Mouse (Mus musculus) lung, postnatal 0 days (tissue): Measurements from ENCODE around the gene Map4k5. TPM values are rescaled to one million over a fixed set of nuclear protein-coding genes. Genes with fewer than 3 reads are reported as not detected.

ENCODE experiments used
- ATAC-seq: fragments of 200-750 bp; cut with Nextera tagmentation; 2 replicates; pipeline ENCODE4 v1.8.0; 2017; ENCODE audit warnings: moderate library complexity
- DNase-seq: peaks from one replicate; pipeline ENCODE4 v3.0.0-alpha.2; 2016; ENCODE audit warnings: low spot score
- H3K27ac ChIP-seq: fragments of 300-500 bp; sonication (generic); 2 replicates; pipeline ENCODE4 v1.5.1; 2014; ENCODE audit warnings: antibody characterized with exemption, mild to moderate bottlenecking, low read length, mixed read lengths
- H3K27me3 ChIP-seq: fragments of 300-500 bp; sonication (generic); replicated peaks from 2 replicates; pipeline ENCODE4 v1.6.1; 2014; ENCODE audit warnings: low read length, mixed read lengths; ENCODE audit not compliant: insufficient read depth
- H3K36me3 ChIP-seq: fragments of 300-500 bp; sonication (generic); 2 replicates; pipeline ENCODE4 v1.6.1; 2014; ENCODE audit warnings: low read length, mixed read lengths; ENCODE audit not compliant: insufficient read depth
- H3K4me1 ChIP-seq: fragments of 300-500 bp; sonication (generic); 2 replicates; pipeline ENCODE4 v1.6.1; 2014; ENCODE audit warnings: antibody characterized with exemption, low read depth, low read length, mixed read lengths; ENCODE audit not compliant: insufficient read depth
- H3K4me2 ChIP-seq: fragments of 300-500 bp; sonication (generic); replicated peaks from 2 replicates; pipeline ENCODE4 v1.6.1; 2014; ENCODE audit warnings: low read depth, mild to moderate bottlenecking, low read length, moderate library complexity, mixed read lengths
- H3K4me3 ChIP-seq: fragments of 300-500 bp; sonication (generic); 2 replicates; pipeline ENCODE4 v1.5.1; 2014; ENCODE audit warnings: low read depth, low read length
- H3K9ac ChIP-seq: fragments of 300-500 bp; sonication (generic); replicated peaks from 2 replicates; pipeline ENCODE4 v1.6.1; 2014; ENCODE audit warnings: low read depth, mild to moderate bottlenecking
- H3K9me3 ChIP-seq: fragments of 300-500 bp; sonication (generic); 2 replicates; pipeline ENCODE4 v1.6.1; 2016; ENCODE audit warnings: low read length, mixed read lengths
- CTCF ChIP-seq: IDR thresholded peaks from 2 replicates; pipeline ENCODE4 v1.5.1; 2016; ENCODE audit warnings: antibody characterized with exemption, mild to moderate bottlenecking
- EP300 ChIP-seq: IDR thresholded peaks from 2 replicates; pipeline ENCODE4 v1.6.1; 2016; ENCODE audit warnings: antibody characterized with exemption, mild to moderate bottlenecking, control low read depth
- WGBS: fragments of 180-500 bp; shearing (Covaris S2); extraction: QIAGEN DNeasy Blood & Tissue Kit; methylation state at CpG from one replicate; pipeline ENCODE4 v1.1.7; 2014; 5-methylcytosine and 5-hydroxymethylcytosine counted together
- microRNA counts: library from miRNA; unstranded; fragments of <30 nt; microRNA quantifications from one replicate; lab custom pipeline; 2015
- microRNA-seq: library from miRNA; unstranded; fragments of <30 nt; microRNA quantifications from one replicate; pipeline ENCODE4, GENCODE M21; 2016
- polyA plus RNA-seq: library from polyadenylated mRNA; unstranded; fragments of >200 nt; fragmentation: Nextera tagmentation; extraction: Ambion mirVana; gene quantifications from 2 replicates; pipeline ENCODE4 v1.2.1, GENCODE M21; 2015

Map4k5 gene
- polyA plus RNA-seq, 1 experiment from 2014 or later, result 20.6 TPM

GRCm38 (mm10) chr12:69757418-69758141 is 135.4 kb downstream of the Map4k5 start:
- peak; percentile 93 for DNase-seq
- H3K27ac ChIP-seq, result peak overlapping the region; percentile 83
- TF ChIP-seq EP300 (0 out of 2 replicates have a peak, but pooled peaks have one; percentile 71), CTCF (peak; percentile 86)
- H3K4me1 ChIP-seq, result peaks cover 8% of the 10 kb centered on the region; the same call in 1 of the 2 replicates
- no peaks in the 10 kb centered on the region for H3K36me3 ChIP-seq
- peak overlapping the region; percentile 56 for H3K4me2 ChIP-seq
- peak overlapping the region; percentile 18 for H3K4me3 ChIP-seq
- H3K27me3 ChIP-seq, result no peaks in the 10 kb centered on the region
- peak; percentile 92 for ATAC-seq
- 0 out of 2 replicates have a peak overlapping the region, but pooled peaks have one; percentile 16 for H3K9ac ChIP-seq
- H3K9me3 ChIP-seq, result no peaks in the 10 kb centered on the region
- 3% methylated on average over 22 of the region's 22 CpGs for WGBS

DNA sequence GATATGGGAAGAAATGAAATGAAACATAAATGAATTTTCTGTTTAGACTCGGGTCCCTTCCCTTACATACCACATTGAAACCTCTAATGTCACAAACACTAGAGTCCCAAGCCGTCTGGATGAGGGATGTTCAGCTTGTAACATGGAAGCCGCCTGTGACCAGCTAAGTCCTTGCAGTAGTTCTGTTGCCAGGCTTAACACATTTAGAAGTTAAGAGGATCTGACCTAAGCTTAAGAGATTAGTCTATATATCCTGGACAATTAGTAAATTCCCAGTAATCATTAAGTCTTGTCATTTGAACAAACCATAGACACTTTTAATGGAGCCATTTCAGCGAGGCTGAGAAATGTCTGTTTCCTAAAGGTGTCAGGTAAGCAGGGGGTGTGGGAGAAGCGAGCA is 137.0 kb downstream of the Map4k5 start:
- no peaks in the 10 kb centered on the region for H3K27me3 ChIP-seq
- H3K36me3 ChIP-seq, result no peaks in the 10 kb centered on the region
- TF ChIP-seq EP300, result no peak
- no peaks in the 10 kb centered on the region for H3K9me3 ChIP-seq
- H3K4me2 ChIP-seq, result no peak overlapping the region
- WGBS, result 70% methylated on average over 5 of the region's 5 CpGs
- H3K9ac ChIP-seq, result no peak overlapping the region
- peaks cover 13% of the 10 kb centered on the region for H3K4me1 ChIP-seq
- DNase-seq (no peak), ATAC-seq (no peak)
- no peak overlapping the region for H3K4me3 ChIP-seq
- H3K27ac ChIP-seq, result no peak overlapping the region

GRCm38 (mm10) chr12:69753936-69754335 is 139.1 kb downstream of the Map4k5 start:
- DNase-seq, result no peak
- Histone ChIP-seq H3K9me3 (no peaks in the 10 kb centered on the region), H3K27me3 (no peaks in the 10 kb centered on the region), H3K36me3 (no peaks in the 10 kb centered on the region), H3K4me3 (no peak overlapping the region), H3K4me1 (peaks cover 11% of the 10 kb centered on the region), H3K4me2 (no peak overlapping the region), H3K9ac (no peak overlapping the region), H3K27ac (no peak overlapping the region)
- no peak for ATAC-seq
- no peak for TF ChIP-seq CTCF
- TF ChIP-seq EP300, result no peak
- 71% methylated on average over 5 of the region's 5 CpGs for WGBS

MicroRNA genes within 50 kb of the gene (microRNA counts, 519-probe panel; counts per million panel counts)
- not detected for microRNA mmu-miR-681 (lab: Ali Mortazavi, UCI)

Small RNA genes within 50 kb of the gene (microRNA-seq; reads per million reads assigned to microRNA genes)
- not detected for gene Mir681

Other genes starting within 250 kb of the Map4k5 start
- gene Sos2, start 211.3 kb downstream of the Map4k5 start, polyA plus RNA-seq, result 10.6 and 11.9 TPM in 2 replicates
- gene L2hgdh, start 168.3 kb downstream of the Map4k5 start, polyA plus RNA-seq, result 3.7 and 4.5 TPM in 2 replicates
- 18.5 and 21.4 TPM in 2 replicates for gene Atp5s, start 168.2 kb downstream of the Map4k5 start, polyA plus RNA-seq
- 2.7 and 3.1 TPM in 2 replicates for gene Cdkl1, start 101.9 kb downstream of the Map4k5 start, polyA plus RNA-seq
- 2.9 and 4.8 TPM in 2 replicates for gene Atl1, start 586 bp downstream of the Map4k5 start, polyA plus RNA-seq
- 10.7 and 12.2 TPM in 2 replicates for gene Sav1, start 93.8 kb upstream of the Map4k5 start, polyA plus RNA-seq
- 8.3 and 8.6 TPM in 2 replicates for gene Nin, start 220.5 kb upstream of the Map4k5 start, polyA plus RNA-seq